ENCODE assay signal across 28 mouse cellular contexts in genomic region chr5:114888995-114889394, GRCm38 (mm10). TPM values are rescaled to one million over a fixed set of nuclear protein-coding genes. Genes with fewer than 3 reads are reported as not detected.
"Had no signal": no experiment of that assay in that cellular context is flagged by ENCODE, and none has a peak within 500 bp of the region (broad histone marks: within the 10 kb centered on the region; RNA-seq: fewer than 3 reads in every experiment).

No protein-coding gene starts in this region.

- H3K4me3 ChIP-seq: midbrain, embryonic 10.5 days; midbrain, embryonic 12.5 days; myocyte; neural tube, embryonic 13.5 days; neural tube, embryonic 15.5 days; stomach, embryonic 15.5 days had no signal

- ATAC-seq: midbrain, embryonic 16.5 days had no signal

- H3K4me2 ChIP-seq: lung, embryonic 14.5 days; midbrain, embryonic 12.5 days; neural tube, embryonic 13.5 days; neural tube, embryonic 15.5 days; stomach, embryonic 15.5 days had no signal

- H3K4me1 ChIP-seq: midbrain, embryonic 10.5 days; midbrain, embryonic 12.5 days; neural tube, embryonic 13.5 days; neural tube, embryonic 15.5 days; stomach, embryonic 15.5 days had no signal

- H3K9ac ChIP-seq: lung, embryonic 14.5 days; midbrain, embryonic 12.5 days; neural tube, embryonic 13.5 days; neural tube, embryonic 15.5 days; stomach, embryonic 15.5 days had no signal

- H3K36me3 ChIP-seq: midbrain, embryonic 10.5 days; midbrain, embryonic 12.5 days; neural tube, embryonic 13.5 days; neural tube, embryonic 15.5 days; stomach, embryonic 15.5 days had no signal

- DNase-seq: lung, adult 18-20 months; lung, embryonic 14.5 days; lung, postnatal 10 days; lung, postnatal 4 days; midbrain, embryonic 14.5 days; retina, postnatal 1 day; right cerebral cortex, adult 18-20 months; right cerebral cortex, postnatal 25 days; right cerebral cortex, postnatal 4 days; spleen, adult 18-20 months; thymus, adult 2 months; thymus, postnatal 25 days; thymus, postnatal 4 days had no signal

- H3K27me3 ChIP-seq: midbrain, embryonic 12.5 days; neural tube, embryonic 13.5 days; neural tube, embryonic 15.5 days; stomach, embryonic 15.5 days had no signal

- H3K9me3 ChIP-seq: midbrain, embryonic 10.5 days; midbrain, embryonic 12.5 days; neural tube, embryonic 13.5 days; neural tube, embryonic 15.5 days; stomach, embryonic 15.5 days had no signal

- H3K27ac ChIP-seq: midbrain, embryonic 10.5 days; midbrain, embryonic 12.5 days; neural tube, embryonic 13.5 days; neural tube, embryonic 15.5 days; stomach, embryonic 15.5 days; stomach, postnatal 0 days had no signal

RNA-seq across cellular contexts. Expression of gene Gm9936, which starts 30.5 kb away (rescaled TPM):
- total RNA-seq: megakaryocyte, adult 5-6 weeks; megakaryocyte-erythroid progenitor cell, adult 5-6 weeks had no signal
- polyA plus RNA-seq: lung, embryonic 14.5 days; small intestine, adult 2 months; testis, adult 2 months; thymus, adult 2 months had no signal

RNA-seq across cellular contexts. Expression of gene Oasl1, which starts 34.0 kb away (rescaled TPM):
- polyA plus RNA-seq: midbrain, embryonic 10.5 days; midbrain, embryonic 16.5 days had no signal

RNA-seq across cellular contexts. Expression of gene 4930519G04Rik, which starts 35.5 kb away (rescaled TPM):
- total RNA-seq: megakaryocyte-erythroid progenitor cell, adult 5-6 weeks had no signal
- polyA plus RNA-seq: lung, embryonic 14.5 days; lung, embryonic 16.5 days; midbrain, embryonic 10.5 days; midbrain, embryonic 12.5 days; midbrain, embryonic 14.5 days; midbrain, embryonic 16.5 days; myocyte; neural tube, embryonic 11.5 days; neural tube, embryonic 13.5 days; neural tube, embryonic 15.5 days; small intestine, adult 2 months; stomach, embryonic 15.5 days; stomach, postnatal 0 days; thymus, adult 2 months; urinary bladder, adult 2 months had no signal
